In the genomic region with DNA sequence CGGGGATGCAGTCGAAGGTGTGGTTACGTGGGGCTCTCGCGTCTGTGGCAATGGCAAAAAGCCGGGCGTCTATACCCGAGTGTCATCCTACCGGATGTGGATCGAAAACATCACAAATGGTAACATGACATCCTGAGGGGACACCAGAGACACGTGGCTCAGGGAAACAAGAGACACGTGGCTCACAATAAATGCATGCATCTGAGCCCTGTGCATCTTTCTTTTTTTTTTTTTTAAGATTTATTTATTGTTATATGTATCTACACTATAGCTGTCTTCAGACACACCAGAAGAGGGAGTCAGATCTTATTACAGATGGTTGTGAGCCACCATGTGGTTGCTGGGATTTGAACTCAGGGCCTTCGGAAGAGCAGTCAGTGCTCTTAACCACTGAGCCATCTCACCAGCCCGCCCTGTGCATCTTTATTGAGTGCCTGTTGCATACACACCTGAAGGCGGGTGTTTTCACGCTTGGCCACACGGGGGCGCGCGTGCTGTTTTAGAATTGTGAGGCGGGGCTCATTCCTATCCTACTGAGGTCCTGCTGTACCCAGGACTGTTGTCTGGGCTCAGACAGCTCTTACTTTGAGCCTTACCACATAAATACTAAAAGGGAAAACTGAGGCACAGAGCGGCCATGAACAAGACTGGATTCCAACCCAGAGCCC, we compare ENCODE assay signal across 9 mouse cellular contexts. TPM values are rescaled to one million over a fixed set of nuclear protein-coding genes. Genes with fewer than 3 reads are reported as not detected.
DNase-seq lines count a peak whose midpoint lies in the region; ATAC-seq and TF ChIP-seq lines count a peak whose summit lies in the region.
"Not testable (repeated sequence)": the region's sequence is repeated elsewhere in the genome, so short reads cannot be mapped to it uniquely, and the experiment has no call there.
"Had no signal": no experiment of that assay in that cellular context is flagged by ENCODE, and none has a peak within 500 bp of the region (broad histone marks: within the 10 kb centered on the region; RNA-seq: fewer than 3 reads in every experiment).

No protein-coding gene starts in this region.

- TF ChIP-seq CTCF in left cerebral cortex, adult 2 months (IDR thresholded peaks at IDR 0.05): peak; percentile 84

- ATAC-seq in inflammation-experienced regulatory T-cells, adult 6 months: peak; percentile 52
- peak; percentile 95 for ATAC-seq in megakaryocyte, adult 5-6 weeks (ENCODE audit: poor library complexity, severe bottlenecking)

- H3K4me3 ChIP-seq in left cerebral cortex, adult 2 months: not testable (repeated sequence)

- peak; percentile 66 for DNase-seq in WW6 (ENCODE audit: low read depth, low spot score)
- peak; percentile 83 to 86 for DNase-seq in cerebellum, postnatal 36 days
- DNase-seq in gastrocnemius, postnatal 10 days: peak; percentile 83
- DNase-seq in left cerebral cortex, adult 2 months (ENCODE audit: extremely low spot score in 1 of 2, low spot score in 2 of 2): peak; percentile 65 to 84
- peak; percentile 74 for DNase-seq in right cerebral cortex, postnatal 14 days
- DNase-seq in urinary bladder, postnatal 36 days (ENCODE audit: low spot score in 2 of 2): peak; percentile 67 to 77

- intact Hi-C loops in left cerebral cortex, adult 2 months (cut with DNase I): loop anchor here (2.0 kb wide), 2 partner anchors 32 to 66 kb away; no protein-coding TSS in a partner anchor

- H3K27ac ChIP-seq in left cerebral cortex, adult 2 months: not testable (repeated sequence)

RNA-seq across cellular contexts. Expression of gene Cfd, which starts 1.9 kb away (rescaled TPM):
- total RNA-seq in gastrocnemius, postnatal 10 days (2021): 10 to 100 TPM; 21.5 to 22.8 TPM
- polyA plus RNA-seq in inflammation-experienced regulatory T-cells, adult 6 months (2017; shearing (Covaris generic)): not detected
- total RNA-seq in left cerebral cortex, adult 2 months (2021): not detected
- total RNA-seq in megakaryocyte, adult 5-6 weeks (2015): not detected in 2 replicates
- not detected in 2 replicates for total RNA-seq in megakaryocyte, adult 5-6 weeks (2017)
- polyA plus RNA-seq: heart, embryonic 14.5 days had no signal

RNA-seq across cellular contexts. Expression of gene Elane, which starts 6.5 kb away (rescaled TPM):
- 1 to 10 TPM in 1 of 2 experiments, not detected in 1; 1.9 TPM for total RNA-seq in gastrocnemius, postnatal 10 days (2021)
- not detected for polyA plus RNA-seq in inflammation-experienced regulatory T-cells, adult 6 months (2017; shearing (Covaris generic))
- not detected for total RNA-seq in left cerebral cortex, adult 2 months (2021)
- 348 and 366 TPM in 2 replicates for total RNA-seq in megakaryocyte, adult 5-6 weeks (2015)
- 161 and 164 TPM in 2 replicates for total RNA-seq in megakaryocyte, adult 5-6 weeks (2017)

RNA-seq across cellular contexts. Expression of gene Med16, which starts 16.1 kb away (rescaled TPM):
- total RNA-seq in gastrocnemius, postnatal 10 days (2021): 10 to 100 TPM; 39.6 to 43.8 TPM
- polyA plus RNA-seq in inflammation-experienced regulatory T-cells, adult 6 months (2017; shearing (Covaris generic)): 1 to 10 TPM; 5.7 to 7.9 (median 7.1) TPM
- 10 to 100 TPM; 55.3 to 55.5 TPM for total RNA-seq in left cerebral cortex, adult 2 months (2021)
- total RNA-seq in megakaryocyte, adult 5-6 weeks (2015): 12.0 and 13.6 TPM in 2 replicates
- total RNA-seq in megakaryocyte, adult 5-6 weeks (2017): 17.5 and 18.0 TPM in 2 replicates

RNA-seq across cellular contexts. Expression of gene Gm26602, which starts 18.1 kb away (rescaled TPM):
- total RNA-seq in gastrocnemius, postnatal 10 days (2021): not detected
- polyA plus RNA-seq in inflammation-experienced regulatory T-cells, adult 6 months (2017; shearing (Covaris generic)): 1 to 10 TPM in 1 of 3 experiments, not detected in 2; 5.5 TPM
- not detected for total RNA-seq in left cerebral cortex, adult 2 months (2021)
- total RNA-seq in megakaryocyte, adult 5-6 weeks (2015): not detected in 2 replicates
- total RNA-seq in megakaryocyte, adult 5-6 weeks (2017): not detected in 2 replicates
- polyA plus RNA-seq: heart, embryonic 14.5 days had no signal

RNA-seq across cellular contexts. Expression of gene Plppr3, which starts 18.2 kb away (rescaled TPM):
- 1 to 10 TPM in 1 of 2 experiments, under 1 TPM in 1; 0.49 to 1.6 TPM for total RNA-seq in gastrocnemius, postnatal 10 days (2021)
- polyA plus RNA-seq in inflammation-experienced regulatory T-cells, adult 6 months (2017; shearing (Covaris generic)): 1 to 10 TPM; 1.6 to 3.3 (median 2.2) TPM
- total RNA-seq in left cerebral cortex, adult 2 months (2021): 10 to 100 TPM; 51.8 to 63.0 TPM
- 6.2 and 10.6 TPM in 2 replicates for total RNA-seq in megakaryocyte, adult 5-6 weeks (2015)
- total RNA-seq in megakaryocyte, adult 5-6 weeks (2017): 13.2 and 17.6 TPM in 2 replicates

Comparison
In these comparisons a context has a peak if more than half of its experiments do, and no peak if none do; other contexts are left out.
1. RNA of gene Cfd, which starts 1.9 kb away (total RNA-seq): 21.5 to 22.8 TPM in gastrocnemius, postnatal 10 days; not detected in megakaryocyte, adult 5-6 weeks and not detected in left cerebral cortex, adult 2 months; every median in the first group is over 10 times any median in the second.
2. RNA of gene Elane, which starts 6.5 kb away (total RNA-seq): 161 to 366 TPM in megakaryocyte, adult 5-6 weeks; 1.9 TPM in gastrocnemius, postnatal 10 days and not detected in left cerebral cortex, adult 2 months; every median in the first group is over 10 times any median in the second.
3. Peak in every context shown above with its lines, with median percentiles within 50 percentile points of each other: DNase-seq.